Mouse (Mus musculus) spleen, postnatal 36 days (tissue): ENCODE measurements around the gene Gm20388.

Source experiments
- DNase-seq, 2 experiments: peaks; one replicate each; pipeline ENCODE4 v3.0.0; 2022; ENCODE audit warnings: low spot score in 2 of 2, mixed read lengths in 1 of 2

Gene Gm20388

GRCm38 (mm10) chr8:120335262-120336086 is 424.8 kb downstream of the Gm20388 start:
- peak; percentile 81 to 83 for DNase-seq

GRCm38 (mm10) chr8:120336087-120336380 is 425.4 kb downstream of the Gm20388 start:
- no peak for DNase-seq

- DNase-seq = no peak
Observed at GRCm38 (mm10) chr8:120336909-120337555, 426.4 kb downstream of the Gm20388 start.

GRCm38 (mm10) chr8:120337627-120338026 is 427.0 kb downstream of the Gm20388 start:
- no peak for DNase-seq

GRCm38 (mm10) chr8:120338678-120339077 is 428.0 kb downstream of the Gm20388 start:
- DNase-seq = no peak

- no peak for DNase-seq
Observed at GRCm38 (mm10) chr8:120339743-120340142, 429.1 kb downstream of the Gm20388 start.

- DNase-seq = no peak
Observed at GRCm38 (mm10) chr8:120341124-120341523, 430.5 kb downstream of the Gm20388 start.

- DNase-seq = no peak
Observed at GRCm38 (mm10) chr8:120342847-120343548, 432.4 kb downstream of the Gm20388 start.

GRCm38 (mm10) chr8:120343582-120343981 is 432.9 kb downstream of the Gm20388 start:
- no peak for DNase-seq

GRCm38 (mm10) chr8:120344166-120344565 is 433.5 kb downstream of the Gm20388 start:
- no peak for DNase-seq

GRCm38 (mm10) chr8:120344583-120344982 is 433.9 kb downstream of the Gm20388 start:
- no peak for DNase-seq

- no peak for DNase-seq
Observed at GRCm38 (mm10) chr8:120347734-120348341, 437.2 kb downstream of the Gm20388 start.

- no peak for DNase-seq
Observed at GRCm38 (mm10) chr8:120348922-120349321, 438.3 kb downstream of the Gm20388 start.

GRCm38 (mm10) chr8:120351332-120352071 is 440.9 kb downstream of the Gm20388 start:
- DNase-seq = no peak

GRCm38 (mm10) chr8:120352096-120352495 is 441.5 kb downstream of the Gm20388 start:
- no peak for DNase-seq

- no peak for DNase-seq
Observed at GRCm38 (mm10) chr8:120356067-120356466, 445.4 kb downstream of the Gm20388 start.

- no peak for DNase-seq
Observed at GRCm38 (mm10) chr8:120357504-120357903, 446.9 kb downstream of the Gm20388 start.

GRCm38 (mm10) chr8:120361301-120361700 is 450.7 kb downstream of the Gm20388 start:
- DNase-seq = no peak

- peak; percentile 24 to 37 for DNase-seq
Observed at GRCm38 (mm10) chr8:120363552-120364071, 453.0 kb downstream of the Gm20388 start.

- DNase-seq = peak in 1 of 2 experiments; percentile 42
Observed at GRCm38 (mm10) chr8:120364093-120364725, 453.6 kb downstream of the Gm20388 start.

- DNase-seq = no peak
Observed at GRCm38 (mm10) chr8:120366840-120367239, 456.2 kb downstream of the Gm20388 start.
